Mouse (Mus musculus) ES-E14 (cell line): ENCODE measurements around the gene Elavl4. TPM values are rescaled to one million over a fixed set of nuclear protein-coding genes. Genes with fewer than 3 reads are reported as not detected.

Source experiments
- DNase-seq: peaks from one replicate; pipeline ENCODE4 v3.0.0-alpha.2; 2013; ENCODE audit warnings: low read depth, low spot score
- H3K27ac ChIP-seq: 2 replicates; pipeline ENCODE4 v1.5.1; 2012; ENCODE audit warnings: low read depth, mild to moderate bottlenecking, low read length, moderate library complexity, mixed read lengths; ENCODE audit not compliant: poor library complexity, insufficient read depth, severe bottlenecking
- H3K36me3 ChIP-seq: 2 replicates; pipeline ENCODE4 v1.6.1; 2012; ENCODE audit warnings: mild to moderate bottlenecking, low read length, moderate library complexity, mixed read lengths; ENCODE audit not compliant: control insufficient read depth, poor library complexity, insufficient read depth, severe bottlenecking
- H3K4me1 ChIP-seq, 2 experiments: fragments of 150-350 bp in 1 of 2; sonication (generic) in 1 of 2; 2 replicates each; pipeline ENCODE4 v1.6.1; 2012; ENCODE audit warnings: low read length in 2 of 2, mild to moderate bottlenecking in 1 of 2, mixed read lengths in 1 of 2; ENCODE audit not compliant: control insufficient read depth in 2 of 2, insufficient read depth in 2 of 2, poor library complexity in 1 of 2
- H3K4me3 ChIP-seq, 2 experiments: fragments of 150-350 bp in 1 of 2; sonication (generic) in 1 of 2; 2 replicates each; pipeline ENCODE4 v1.5.1; 2012; ENCODE audit warnings: low read length in 2 of 2, low read depth in 1 of 2, mild to moderate bottlenecking in 1 of 2, mixed read lengths in 1 of 2; ENCODE audit not compliant: insufficient read depth in 1 of 2, poor library complexity in 1 of 2, severe bottlenecking in 1 of 2
- H3K9ac ChIP-seq: 2 replicates; pipeline ENCODE4 v1.6.1; 2012; ENCODE audit warnings: low read depth, mild to moderate bottlenecking, low read length, mixed read lengths; ENCODE audit not compliant: poor library complexity, insufficient read depth, severe bottlenecking
- H3K9me3 ChIP-seq: fragments of 150-350 bp; sonication (generic); 2 replicates; pipeline ENCODE4 v1.6.1; 2012; ENCODE audit warnings: low read depth, mild to moderate bottlenecking, low read length; ENCODE audit not compliant: control insufficient read depth, insufficient read depth
- CHD2 ChIP-seq: IDR thresholded peaks from 2 replicates; pipeline ENCODE4 v1.6.1; 2014; ENCODE audit warnings: mild to moderate bottlenecking, low read depth, low read length, inconsistent platforms
- HCFC1 ChIP-seq: IDR thresholded peaks from 2 replicates; pipeline ENCODE4 v1.6.1; 2012; ENCODE audit warnings: low read length, inconsistent platforms, borderline replicate concordance; ENCODE audit not compliant: insufficient read depth
- MAFK ChIP-seq: IDR thresholded peaks from 2 replicates; pipeline ENCODE4 v1.6.1; 2014; ENCODE audit warnings: mild to moderate bottlenecking, low read depth, low read length, inconsistent platforms; ENCODE audit not compliant: insufficient read depth
- ZC3H11A ChIP-seq: IDR thresholded peaks from 2 replicates; pipeline ENCODE4 v1.6.1; 2012; ENCODE audit warnings: low read depth, mild to moderate bottlenecking, inconsistent platforms, low read length, borderline replicate concordance
- ZNF384 ChIP-seq: IDR thresholded peaks from 2 replicates; pipeline ENCODE4 v1.6.1; 2012; ENCODE audit warnings: low read depth, low read length, inconsistent platforms
- in situ Hi-C, 2 experiments: fragments of 600-800 bp; cut with MboI; formaldehyde crosslinking; loops; one replicate each; pipeline ENCODE4 v1.15.1; 2025; ENCODE audit warnings: low sequenced_read_pairs in 2 of 2, inconsistent platforms in 1 of 2; ENCODE audit not compliant: unreplicated experiment in 2 of 2
- total RNA-seq: library from RNA; depleted of rRNA; stranded (reverse); fragments of 300-350 nt; gene quantifications from 2 replicates; pipeline ENCODE4 v1.2.3, GENCODE M21; 2012

Gene Elavl4
- total RNA-seq, 1 experiment, result 1.8 TPM

DNA sequence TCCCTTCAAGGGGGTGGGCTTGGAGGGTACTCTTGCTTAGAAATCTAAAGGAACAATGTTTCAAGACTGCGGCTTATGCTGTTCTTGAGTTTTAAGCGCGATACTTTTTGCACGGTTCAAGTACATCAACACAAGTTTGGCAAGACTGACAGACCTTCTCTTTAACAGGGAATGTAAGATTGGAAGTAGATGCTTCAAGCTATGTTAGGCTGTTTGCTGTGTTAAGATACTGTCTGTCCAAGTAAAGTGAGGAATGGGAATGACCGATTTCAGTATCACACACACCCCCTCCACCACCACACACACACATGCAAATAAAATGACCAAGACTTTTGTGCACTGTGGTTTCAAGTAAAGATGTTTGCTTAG is 276 bp upstream of the Elavl4 start:
- no peak for TF ChIP-seq CHD2
- TF ChIP-seq MAFK, result no peak
- no peak for TF ChIP-seq HCFC1
- no peak for TF ChIP-seq ZC3H11A
- Histone ChIP-seq H3K36me3 (no peaks in the 10 kb centered on the region), H3K9me3 (no peaks in the 10 kb centered on the region), H3K4me1 (no peaks in the 10 kb centered on the region), H3K9ac (no peak overlapping the region), H3K27ac (no peak overlapping the region), H3K4me3 (peak overlapping the region; percentile 69 to 83)
- DNase-seq, result no peak
- in situ Hi-C loops, result no loop called here

DNA sequence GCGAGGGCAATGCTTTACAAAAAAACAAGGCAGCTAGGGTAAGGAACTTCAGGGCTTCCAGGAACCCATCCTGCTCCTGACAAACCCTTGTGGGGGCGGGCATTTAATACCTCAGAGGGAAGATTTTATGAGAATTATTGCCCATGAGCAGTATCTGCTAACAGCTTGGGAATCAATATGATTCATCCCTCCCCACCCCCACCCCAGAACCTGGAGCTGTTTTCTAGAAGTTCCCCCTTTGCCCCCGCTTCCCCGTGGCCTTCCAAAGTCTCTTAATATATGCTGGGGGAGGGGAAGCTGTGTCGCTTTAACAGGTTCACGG is 892 bp downstream of the Elavl4 start:
- Histone ChIP-seq H3K27ac (no peak overlapping the region), H3K4me1 (no peaks in the 10 kb centered on the region), H3K9me3 (no peaks in the 10 kb centered on the region), H3K4me3 (peak overlapping the region; percentile 69 to 83), H3K36me3 (no peaks in the 10 kb centered on the region), H3K9ac (peak overlapping the region; percentile 75)
- DNase-seq, result no peak
- TF ChIP-seq ZNF384 (no peak), HCFC1 (no peak), CHD2 (no peak), ZC3H11A (no peak), MAFK (no peak)
- in situ Hi-C loops, result no loop called here

DNA sequence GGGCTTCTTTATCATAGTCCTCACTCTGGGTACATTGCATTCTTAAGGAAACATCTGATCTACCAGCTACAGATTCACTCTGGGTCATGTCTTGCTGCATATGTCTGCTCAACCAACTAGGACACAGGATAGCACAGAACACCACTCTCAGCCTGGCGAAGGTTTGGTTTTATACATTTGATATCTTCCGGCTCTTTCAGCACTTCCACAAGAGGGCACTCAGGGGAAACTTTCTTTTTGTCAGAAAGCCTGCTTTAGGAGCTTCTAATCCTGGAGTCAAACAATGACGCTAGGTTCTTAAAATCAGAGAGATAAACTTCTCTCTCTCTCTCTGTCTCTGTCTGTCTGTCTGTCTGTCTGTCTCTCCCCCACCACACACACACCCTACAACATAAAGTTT is 27.8 kb downstream of the Elavl4 start:
- Histone ChIP-seq H3K9me3 (no peaks in the 10 kb centered on the region), H3K27ac (no peak overlapping the region), H3K4me3 (no peak overlapping the region), H3K4me1 (no peaks in the 10 kb centered on the region), H3K9ac (no peak overlapping the region), H3K36me3 (no peaks in the 10 kb centered on the region)
- TF ChIP-seq CHD2 (no peak), MAFK (no peak), HCFC1 (no peak), ZNF384 (no peak), ZC3H11A (no peak)
- in situ Hi-C loops, result no loop called here
- no peak for DNase-seq

DNA sequence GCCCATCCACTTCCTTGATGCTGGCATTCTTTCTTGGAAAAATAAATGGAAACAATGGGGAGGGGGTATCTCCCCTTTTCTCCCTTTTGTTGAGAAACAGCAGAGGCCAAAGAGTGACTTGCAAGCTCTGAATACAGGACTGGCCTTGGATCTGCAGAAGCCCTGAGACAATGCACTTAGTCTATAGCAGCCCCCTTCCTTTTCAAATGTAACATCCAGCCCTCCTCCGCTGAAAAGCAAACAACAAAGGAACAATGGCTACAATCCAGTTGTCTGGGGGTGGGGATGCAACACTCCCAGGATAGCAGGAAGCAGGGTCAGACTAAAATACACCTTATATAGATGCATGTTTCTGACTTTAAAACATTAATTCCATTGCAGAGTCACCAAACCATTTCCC is 39.6 kb downstream of the Elavl4 start:
- in situ Hi-C loops, result no loop called here
- peak; percentile 63 for DNase-seq
- no peak overlapping the region for H3K9ac ChIP-seq

DNA sequence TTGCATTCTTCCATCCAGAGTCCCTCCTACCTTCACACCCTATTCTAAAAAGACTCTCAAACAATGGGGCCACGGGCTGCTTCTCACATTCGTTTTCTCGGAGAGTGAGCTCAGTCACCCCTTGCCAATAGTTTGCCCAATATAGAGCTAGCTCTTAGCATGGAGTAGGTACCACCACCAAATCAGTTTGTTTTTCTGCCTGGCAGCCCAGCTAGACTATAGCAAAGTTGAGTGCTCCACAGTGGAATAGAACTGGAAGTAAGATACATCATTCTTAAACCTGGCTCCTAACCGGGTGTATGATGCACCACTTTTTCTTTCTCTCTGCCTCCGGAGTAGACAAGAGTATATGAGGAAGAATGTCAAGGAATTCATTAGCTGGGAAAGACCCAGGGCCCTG is 44.7 kb downstream of the Elavl4 start:
- TF ChIP-seq MAFK (no peak), HCFC1 (no peak), CHD2 (no peak), ZC3H11A (no peak), ZNF384 (no peak)
- Histone ChIP-seq H3K9me3 (no peaks in the 10 kb centered on the region), H3K27ac (no peak overlapping the region), H3K36me3 (no peaks in the 10 kb centered on the region), H3K9ac (no peak overlapping the region), H3K4me1 (peaks cover 8 to 20% of the 10 kb centered on the region in 2 experiments), H3K4me3 (no peak overlapping the region)
- in situ Hi-C loops, result no loop called here
- DNase-seq, result no peak

More for the DNA sequence above, 39.6 kb downstream of the Elavl4 start:
- Histone ChIP-seq H3K9me3 (no peaks in the 10 kb centered on the region), H3K4me1 (peaks cover 8 to 27% of the 10 kb centered on the region in 2 experiments), H3K36me3 (no peaks in the 10 kb centered on the region), H3K4me3 (peak overlapping the region in 1 of 2 experiments; percentile 34; a peak in 2 of 4 replicates), H3K27ac (peak overlapping the region; percentile 87; the same call in 1 of the 2 replicates)
- 0 out of 2 replicates have a peak, but pooled peaks have one; percentile 4 for TF ChIP-seq CHD2
- no peak for TF ChIP-seq ZNF384
